Mouse (Mus musculus): ENCODE measurements around the gene Crygn.

Gene Crygn

GRCm38 (mm10) chr5:24709962-24710361 lies 47.8 kb downstream of the Crygn start:
- DNase-seq (ENCODE audit: low read depth), result no peak

GRCm38 (mm10) chr5:24704615-24705014 lies 53.2 kb downstream of the Crygn start:
- DNase-seq (ENCODE audit: low read depth), result no peak

GRCm38 (mm10) chr5:24701271-24701670 lies 56.5 kb downstream of the Crygn start:
- no peak for DNase-seq (ENCODE audit: low read depth)
